Mouse (Mus musculus): ENCODE results near the gene Prom2.

DNA sequence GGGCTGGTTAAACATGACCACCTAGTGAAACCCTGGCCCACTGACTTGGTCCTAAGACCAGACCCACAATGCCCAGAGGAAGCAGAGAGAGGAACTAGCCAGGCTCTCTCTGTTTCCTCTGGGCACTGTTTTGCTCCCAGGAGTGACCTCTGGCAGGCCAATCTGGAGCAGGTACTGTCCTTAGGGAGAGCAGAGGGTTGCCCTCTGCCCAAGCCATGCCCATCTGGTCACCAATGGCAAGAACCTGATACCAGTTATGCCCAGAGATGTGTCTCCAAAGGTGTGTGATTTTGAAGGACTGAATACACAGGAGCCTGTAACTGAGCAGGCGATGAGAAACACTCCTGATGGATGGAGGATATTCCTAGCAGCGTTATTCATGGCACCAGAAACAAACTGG is 430 bp upstream of the Prom2 start:
- TF ChIP-seq POLR2A (IDR thresholded peaks at IDR 0.05; ENCODE audit: low read depth, low read length) (no peak), CTCF (IDR thresholded peaks at IDR 0.05; ENCODE audit: borderline replicate concordance, insufficient read depth, low read length) (no peak)

Measured in embryonic fibroblast, embryonic 13.5 days (primary cell).